Mouse (Mus musculus) testis, adult 2 months (tissue): ENCODE measurements around the gene Olfr656. TPM values are rescaled to one million over a fixed set of nuclear protein-coding genes. Genes with fewer than 3 reads are reported as not detected.
A peak's percentile ranks its signal among the peaks of the same experiment; 100 is the strongest.

Source experiments
- H3K27ac ChIP-seq: fragments of 200-500 bp; 2 replicates; pipeline ENCODE4 v1.5.1; 2012; ENCODE audit warnings: low read depth, low read length; ENCODE audit not compliant: control insufficient read depth, insufficient read depth
- H3K27me3 ChIP-seq: fragments of 200-500 bp; 2 replicates; pipeline ENCODE4 v1.6.1; 2012; ENCODE audit warnings: mild to moderate bottlenecking, low read length, moderate library complexity; ENCODE audit not compliant: control insufficient read depth, insufficient read depth
- H3K36me3 ChIP-seq: fragments of 200-500 bp; 2 replicates; pipeline ENCODE4 v1.6.1; 2012; ENCODE audit warnings: mild to moderate bottlenecking, low read length; ENCODE audit not compliant: control insufficient read depth, insufficient read depth
- H3K4me1 ChIP-seq: fragments of 200-500 bp; 2 replicates; pipeline ENCODE4 v1.6.1; 2012; ENCODE audit warnings: low read length; ENCODE audit not compliant: control insufficient read depth, insufficient read depth
- H3K4me3 ChIP-seq: fragments of 200-500 bp; 2 replicates; pipeline ENCODE4 v1.5.1; 2012; ENCODE audit warnings: low read depth, mild to moderate bottlenecking, low read length, moderate library complexity, mixed read lengths; ENCODE audit not compliant: control insufficient read depth
- CTCF ChIP-seq: fragments of 200-500 bp; IDR thresholded peaks from 2 replicates; pipeline ENCODE4 v1.5.1; 2012; ENCODE audit warnings: low read depth, mild to moderate bottlenecking, inconsistent platforms, low read length, moderate library complexity; ENCODE audit not compliant: control insufficient read depth, insufficient read depth, insufficient replicate concordance
- POLR2A ChIP-seq: fragments of 200-500 bp; IDR thresholded peaks from 2 replicates; pipeline ENCODE4 v1.6.1; 2012; ENCODE audit warnings: low read depth, mild to moderate bottlenecking, inconsistent platforms, low read length, moderate library complexity; ENCODE audit not compliant: control insufficient read depth
- polyA plus RNA-seq: library from polyadenylated mRNA; depleted of rRNA; stranded (reverse); fragments of >200 nt; gene quantifications from 2 replicates; pipeline ENCODE4 v1.2.3, GENCODE M21; 2012; rRNA removed

Gene Olfr656
- polyA plus RNA-seq, 1 experiment = not detected

- H3K36me3 ChIP-seq = no peaks in the 10 kb centered on the region
- no peaks in the 10 kb centered on the region for H3K27me3 ChIP-seq
- TF ChIP-seq CTCF = no peak
- TF ChIP-seq POLR2A = no peak
- H3K4me3 ChIP-seq = no peak overlapping the region
- no peaks in the 10 kb centered on the region for H3K4me1 ChIP-seq
- no peak overlapping the region for H3K27ac ChIP-seq
Measured at GRCm38 (mm10) chr7:104604727-104605126, 9.0 kb upstream of the Olfr656 start.

DNA sequence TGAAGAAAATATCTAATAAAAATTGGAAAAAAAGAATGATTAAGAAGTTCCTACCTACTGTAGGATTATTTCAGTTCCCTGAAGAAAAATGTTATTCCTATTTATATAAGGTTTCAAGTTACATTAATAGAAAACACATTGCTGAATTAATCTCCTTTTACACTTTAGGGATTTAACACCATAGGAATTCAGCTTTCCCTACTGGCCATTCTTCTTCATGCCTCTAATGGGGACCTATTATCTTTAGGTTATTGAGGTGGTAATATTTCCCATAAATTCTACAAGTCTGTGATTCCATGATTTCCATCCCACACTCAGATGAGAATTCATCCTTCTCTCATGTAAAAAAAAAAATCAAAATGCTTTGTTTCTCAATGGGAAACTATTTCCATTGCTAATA is 10.7 kb downstream of the Olfr656 start, which contains the start of gene Olfr657:
Gene Olfr657 (plus strand): TSS at position 301 of the 400 bp plus-strand sequence.
- TF ChIP-seq CTCF (no peak), POLR2A (no peak)
- H3K27ac ChIP-seq = no peak within 1 kb of the TSS

DNA sequence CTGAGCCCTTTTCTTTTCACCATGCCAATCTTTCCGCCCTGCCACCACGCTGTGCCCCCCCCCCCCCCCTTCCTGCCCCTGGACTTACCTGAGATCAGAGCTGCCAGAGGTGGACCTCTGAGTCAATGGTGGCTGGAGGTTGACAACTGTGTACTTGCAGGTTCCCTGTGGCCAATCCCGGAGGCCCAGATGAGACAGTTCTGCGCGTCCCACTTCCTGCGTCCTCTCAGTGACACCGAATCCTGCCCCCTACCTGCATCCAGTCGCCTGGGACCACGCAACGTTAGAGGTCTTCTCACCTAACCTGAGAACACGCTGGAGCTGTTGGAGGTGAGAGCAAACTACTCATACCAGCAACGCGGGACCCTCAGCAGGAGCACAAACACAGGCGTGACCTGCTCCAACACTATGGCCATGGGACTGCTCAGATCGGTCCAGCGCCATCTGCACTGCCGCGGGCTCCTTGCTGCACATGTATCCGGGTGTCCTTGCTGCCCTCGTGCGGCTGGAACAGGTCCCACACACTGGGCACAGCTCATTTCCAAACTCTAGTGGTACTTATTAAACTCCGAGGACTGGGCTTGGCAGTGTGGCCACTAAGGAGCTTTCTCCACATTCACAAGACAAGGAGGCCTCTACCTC is 33.2 kb downstream of the Olfr656 start, which contains the start of gene Olfr658:
Gene Olfr658 (minus strand): TSS at position 465 of the 642 bp plus-strand sequence.
- TF ChIP-seq CTCF = peak; percentile 37; the same call in 1 of the 2 replicates
- no peak for TF ChIP-seq POLR2A
- Histone ChIP-seq H3K36me3 (no peaks in the 10 kb centered on the region), H3K27ac (no peak within 1 kb of the TSS), H3K4me1 (peaks cover 3% of the 10 kb centered on the region), H3K27me3 (no peaks in the 10 kb centered on the region), H3K4me3 (no peak within 1 kb of the TSS; the same call in 1 of the 2 replicates)

More for the DNA sequence above, 10.7 kb downstream of the Olfr656 start, which contains the start of gene Olfr657:
- H3K4me3 ChIP-seq = no peak within 1 kb of the TSS
- no peaks in the 10 kb centered on the region for H3K36me3 ChIP-seq
- no peaks in the 10 kb centered on the region for H3K4me1 ChIP-seq
- H3K27me3 ChIP-seq = no peaks in the 10 kb centered on the region

DNA sequence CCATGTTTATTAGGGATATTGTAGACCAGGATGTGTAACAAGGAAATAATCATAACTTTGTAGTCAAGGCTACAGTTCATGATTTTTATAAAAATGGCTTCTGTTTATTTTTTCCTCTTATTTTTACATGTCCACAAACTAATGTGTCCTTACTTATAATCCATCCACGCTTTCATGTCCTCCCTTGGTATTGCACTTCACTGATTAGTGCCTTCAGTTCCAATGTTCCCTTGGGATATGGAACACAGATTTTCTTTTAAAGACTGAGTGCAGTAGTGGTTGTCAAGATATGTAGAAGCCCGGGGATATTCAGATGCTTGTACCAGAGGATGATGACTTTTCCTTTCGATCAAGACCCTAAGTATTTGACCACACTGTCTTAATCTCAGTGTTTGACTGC is 52.7 kb downstream of the Olfr656 start, which contains the start of gene Olfr659:
Gene Olfr659 (plus strand): TSS at position 301 of the 400 bp plus-strand sequence.
- Histone ChIP-seq H3K4me3 (no peak within 1 kb of the TSS), H3K27ac (no peak within 1 kb of the TSS), H3K4me1 (no peaks in the 10 kb centered on the region), H3K27me3 (no peaks in the 10 kb centered on the region), H3K36me3 (no peaks in the 10 kb centered on the region)
- TF ChIP-seq POLR2A (no peak), CTCF (no peak)

Other genes with a start within 250 kb of the Olfr656 start
- 0.07 and 0.08 TPM in 2 replicates for gene Trim30b, start 244.1 kb upstream of the Olfr656 start, polyA plus RNA-seq
- not detected in 2 replicates for gene Trim30c, start 213.1 kb upstream of the Olfr656 start, polyA plus RNA-seq
- 0.17 and 0.32 TPM in 2 replicates for gene Trim30a, start 148.8 kb upstream of the Olfr656 start, polyA plus RNA-seq
- gene Trim30d, start 106.1 kb upstream of the Olfr656 start, polyA plus RNA-seq = 0.25 and 0.38 TPM in 2 replicates
- not detected in 2 replicates for gene Olfr651, start 63.8 kb upstream of the Olfr656 start, polyA plus RNA-seq
- 0.20 TPM in 1 of 2 replicates, not detected in the other for gene Olfr652, start 53.1 kb upstream of the Olfr656 start, polyA plus RNA-seq
- 0.06 and 0.19 TPM in 2 replicates for gene Olfr653, start 36.6 kb upstream of the Olfr656 start, polyA plus RNA-seq
- 0.64 and 0.87 TPM in 2 replicates for gene Olfr654, start 26.9 kb upstream of the Olfr656 start, polyA plus RNA-seq
- gene Olfr655, start 12.2 kb upstream of the Olfr656 start, polyA plus RNA-seq = not detected in 2 replicates
- not detected in 2 replicates for gene Olfr657, start 10.8 kb downstream of the Olfr656 start, polyA plus RNA-seq
- gene Olfr658, start 33.4 kb downstream of the Olfr656 start, polyA plus RNA-seq = not detected in 2 replicates
- not detected in 2 replicates for gene Olfr659, start 52.8 kb downstream of the Olfr656 start, polyA plus RNA-seq
- not detected in 2 replicates for gene Olfr661, start 72.5 kb downstream of the Olfr656 start, polyA plus RNA-seq
- gene Usp17le, start 163.5 kb downstream of the Olfr656 start, polyA plus RNA-seq = not detected in 2 replicates
- gene Usp17lb, start 228.6 kb downstream of the Olfr656 start, polyA plus RNA-seq = not detected in 2 replicates
- gene Usp17la, start 243.1 kb downstream of the Olfr656 start, polyA plus RNA-seq = not detected in 2 replicates